Mouse (Mus musculus) R1 (cell line): ENCODE measurements at regions not wholly inside any gene's neighbourhood (a gene's known extent, or its start where the extent isn't known, plus 50 kb on each side); places are given as distances from the start of the nearest gene placed in this dataset.
"Not testable (repeated sequence)": the region's sequence is repeated elsewhere in the genome, so short reads cannot be mapped to it uniquely, and the experiment has no call there.

Experiments
- DNase-seq: peaks from one replicate; pipeline ENCODE4 v3.0.0-alpha.2; 2018; ENCODE audit warnings: low read depth, low spot score

DNA sequence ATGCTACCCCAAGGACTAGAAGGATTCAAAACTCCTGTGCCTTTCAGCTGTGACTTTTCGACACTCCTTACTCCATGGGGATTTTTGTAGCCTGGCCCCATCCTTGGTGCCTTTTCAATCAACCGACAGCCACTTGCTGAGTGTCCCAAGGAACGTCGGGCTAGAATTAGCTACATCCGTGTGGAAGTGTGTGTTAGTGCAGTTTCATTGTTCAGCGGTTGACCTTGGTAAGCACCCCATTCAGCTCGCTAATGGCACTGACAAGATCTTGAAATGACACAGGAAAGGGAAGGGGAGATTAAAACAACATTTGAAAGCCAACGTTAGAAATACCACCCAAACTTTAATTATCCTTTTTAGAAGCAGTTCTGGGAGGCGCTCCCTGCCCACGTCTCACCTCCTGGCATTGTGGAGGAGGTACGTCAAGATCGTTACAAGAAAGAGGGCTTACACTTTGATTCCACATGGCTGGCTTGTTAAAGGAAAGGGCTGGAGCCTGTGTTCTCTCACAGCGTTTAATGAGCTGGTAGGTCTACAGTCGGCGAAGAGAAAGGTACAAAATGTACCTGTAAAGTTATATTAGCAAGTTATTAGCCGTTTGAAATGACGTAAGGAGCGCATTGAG is 536.4 kb downstream of the Fam19a2 start:
- DNase-seq = peak; percentile 22

DNA sequence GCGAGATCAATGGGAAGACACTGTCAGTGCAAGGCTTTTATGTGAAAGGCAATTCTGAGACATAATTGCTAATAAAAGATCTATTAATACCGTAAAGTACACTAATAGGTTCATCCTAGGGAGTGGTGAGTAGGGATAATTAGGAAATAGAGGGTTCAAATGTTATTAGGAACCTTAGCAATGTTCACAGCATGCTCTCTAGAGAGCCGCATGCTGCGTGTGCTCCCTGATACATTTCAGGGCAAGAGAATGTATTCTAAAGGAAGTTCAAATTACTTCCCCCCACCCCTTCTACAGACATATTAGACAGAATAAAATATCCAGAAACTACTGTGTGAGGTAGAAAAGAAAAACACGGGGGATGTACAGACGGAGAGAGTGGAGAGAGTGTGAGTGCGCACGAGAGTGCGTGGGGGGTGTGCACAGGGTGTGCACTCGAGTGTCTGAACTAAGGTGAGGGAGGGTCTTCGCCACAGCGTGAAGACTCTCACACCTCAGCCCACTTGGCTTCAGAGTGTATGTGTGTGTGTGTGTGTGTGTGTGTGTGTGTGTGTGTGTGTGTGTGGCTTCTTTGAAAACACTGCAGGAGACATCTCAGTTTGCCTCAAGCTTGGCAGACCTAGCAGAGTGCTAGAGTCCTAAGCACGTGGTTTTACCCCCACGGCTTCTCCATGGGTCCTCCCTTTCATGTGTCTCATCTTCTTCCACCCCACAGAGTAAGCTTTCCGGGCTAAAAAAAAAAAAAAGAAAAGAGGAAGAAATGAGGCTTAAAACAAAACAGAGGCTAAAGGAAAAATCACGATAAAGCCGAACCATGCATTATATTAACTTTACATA is 537.1 kb downstream of the Fam19a2 start:
- no peak for DNase-seq

DNA sequence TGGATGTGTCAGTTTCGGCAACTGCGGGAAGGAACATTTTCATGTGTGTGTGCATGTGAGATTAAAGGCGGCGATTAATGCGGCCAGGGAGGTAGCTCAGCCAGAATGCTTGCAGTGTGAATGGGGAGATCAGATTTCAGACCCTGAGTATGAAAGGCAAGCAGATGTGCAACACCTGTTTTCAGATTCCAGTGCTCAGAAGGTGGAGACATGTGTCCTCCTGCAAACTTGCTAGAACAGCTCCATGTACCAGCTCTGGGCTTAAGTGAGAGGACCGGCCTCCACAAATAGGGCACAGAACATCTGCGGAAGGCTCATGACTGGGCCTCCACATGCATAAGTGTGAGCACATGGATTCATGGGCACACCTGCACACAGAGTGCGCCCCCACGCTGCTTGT is 547.1 kb downstream of the Fam19a2 start:
- DNase-seq = no peak

DNA sequence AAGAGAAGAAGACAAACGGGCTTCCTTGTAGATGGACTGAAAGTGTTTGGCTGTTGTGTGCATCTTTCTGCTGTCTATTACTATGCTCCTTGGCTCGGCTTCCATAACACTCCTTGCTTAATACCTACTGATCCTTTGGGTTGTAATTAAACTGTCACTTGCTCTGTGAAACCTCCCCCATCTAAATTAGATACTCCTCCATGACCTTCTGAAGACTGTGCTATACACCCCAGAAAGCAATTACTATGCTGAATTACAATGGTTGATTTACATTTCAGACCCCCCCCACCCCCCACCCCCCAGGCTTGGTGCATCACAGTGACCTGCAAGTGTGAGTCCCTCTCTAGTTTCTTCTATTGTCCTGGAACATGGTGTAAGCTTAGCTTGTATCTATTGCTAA is 549.3 kb downstream of the Fam19a2 start:
- no peak for DNase-seq

DNA sequence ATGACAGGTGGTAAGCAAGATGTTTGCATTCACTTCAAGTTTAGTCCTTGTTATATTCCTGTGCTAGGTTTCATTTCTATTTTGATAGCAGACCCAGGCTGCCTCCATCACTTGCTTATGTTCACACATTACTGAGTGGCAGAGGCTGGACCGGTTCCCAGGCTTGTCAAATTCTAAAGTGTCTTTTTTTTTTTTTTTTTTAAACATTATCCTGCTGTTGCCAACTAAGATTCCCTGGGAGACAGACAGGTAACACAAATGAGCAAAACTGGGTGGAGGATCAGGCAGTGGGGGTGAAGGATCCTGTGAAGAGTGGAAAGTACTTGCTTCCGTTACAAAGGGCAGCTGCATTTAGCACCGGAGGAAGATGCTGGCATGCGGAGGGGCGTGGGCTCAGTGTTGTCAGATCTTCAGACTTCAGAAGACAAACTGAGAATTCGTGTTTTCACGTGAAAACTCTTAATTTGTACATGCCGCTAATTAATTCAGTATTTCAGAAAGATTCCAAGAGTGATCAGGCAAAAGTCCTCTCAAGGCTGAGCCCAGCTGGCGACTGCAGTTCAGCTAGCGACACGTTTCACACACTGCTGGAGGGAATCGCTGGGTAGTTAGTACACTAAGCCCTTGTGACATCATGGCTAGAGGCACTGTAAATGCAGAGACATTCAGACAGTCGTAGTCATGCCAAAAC is 576.4 kb downstream of the Fam19a2 start:
- DNase-seq = no peak

DNA sequence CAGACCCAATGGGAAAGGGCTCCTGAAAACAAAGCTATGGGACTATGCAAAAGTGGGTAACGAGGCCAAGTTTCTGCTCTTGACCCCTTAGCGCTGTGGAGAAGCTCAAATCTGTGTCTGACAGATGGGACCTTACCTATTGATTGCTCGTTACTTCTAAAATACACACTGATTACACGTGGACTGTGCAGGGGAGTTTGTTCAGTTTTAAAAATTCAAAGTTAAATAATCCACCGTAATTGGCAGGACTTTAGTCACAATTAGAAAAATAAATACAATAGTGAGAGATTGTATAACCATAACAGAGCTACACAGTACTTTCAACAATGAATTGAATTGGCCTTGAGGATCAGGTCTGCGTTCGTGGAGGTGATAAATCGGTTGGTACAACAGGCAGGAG is 578.3 kb downstream of the Fam19a2 start:
- DNase-seq = no peak

DNA sequence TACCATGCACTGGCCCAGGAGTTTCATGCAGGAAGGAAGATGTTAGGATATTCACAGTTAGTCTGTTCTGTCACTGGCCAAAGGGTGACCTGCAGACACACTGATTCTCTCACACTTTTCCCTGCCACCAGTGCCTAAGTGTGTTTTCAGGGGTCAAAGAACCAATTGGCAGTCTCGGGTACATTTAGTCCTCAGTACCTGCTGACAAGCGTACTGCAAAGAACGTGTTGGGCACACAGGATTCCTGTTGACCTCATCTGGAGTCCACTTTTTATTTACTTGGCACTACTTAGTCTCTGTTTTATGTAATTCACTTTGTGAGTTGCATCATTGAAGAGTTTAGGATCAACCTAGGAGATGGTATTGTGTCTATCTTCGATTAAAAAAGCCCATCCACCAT is 579.8 kb downstream of the Fam19a2 start:
- no peak for DNase-seq

DNA sequence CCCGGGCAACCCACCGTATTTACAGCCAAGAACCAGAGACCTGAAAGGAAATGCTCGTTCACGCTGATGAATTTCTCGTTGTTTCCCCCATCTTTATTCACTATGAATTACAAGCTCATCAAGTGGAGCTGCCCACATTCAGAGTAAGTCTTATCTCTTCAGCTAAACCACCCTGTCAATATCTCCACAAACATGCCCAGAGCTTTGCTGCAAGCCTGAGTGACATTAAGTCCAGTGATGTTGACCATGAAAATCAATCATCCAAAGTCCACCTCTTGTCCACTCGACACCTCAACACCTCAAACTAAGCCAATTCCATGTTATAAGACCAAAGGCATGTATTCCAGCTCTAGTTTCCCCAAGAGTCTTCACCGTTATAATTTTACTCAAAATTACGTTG is 582.8 kb downstream of the Fam19a2 start:
- no peak for DNase-seq

DNA sequence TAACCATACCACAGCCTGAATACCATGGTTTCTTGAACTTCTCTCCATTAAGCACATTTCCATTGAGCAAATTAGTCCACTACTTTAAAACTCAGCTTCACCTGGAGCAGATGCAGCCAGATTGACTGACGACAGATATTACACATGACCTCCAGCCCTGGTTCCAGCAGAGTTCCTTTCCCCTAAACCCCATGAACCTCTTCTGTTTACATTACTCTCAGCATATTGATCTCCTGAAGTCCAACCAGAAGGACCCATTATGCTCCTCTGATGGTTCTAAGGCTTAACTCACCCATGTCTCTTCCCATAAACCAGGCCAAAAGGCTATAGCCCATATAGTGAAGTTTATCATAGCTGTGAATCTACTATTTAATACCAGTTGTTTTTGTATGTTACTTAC is 584.8 kb downstream of the Fam19a2 start:
- no peak for DNase-seq

DNA sequence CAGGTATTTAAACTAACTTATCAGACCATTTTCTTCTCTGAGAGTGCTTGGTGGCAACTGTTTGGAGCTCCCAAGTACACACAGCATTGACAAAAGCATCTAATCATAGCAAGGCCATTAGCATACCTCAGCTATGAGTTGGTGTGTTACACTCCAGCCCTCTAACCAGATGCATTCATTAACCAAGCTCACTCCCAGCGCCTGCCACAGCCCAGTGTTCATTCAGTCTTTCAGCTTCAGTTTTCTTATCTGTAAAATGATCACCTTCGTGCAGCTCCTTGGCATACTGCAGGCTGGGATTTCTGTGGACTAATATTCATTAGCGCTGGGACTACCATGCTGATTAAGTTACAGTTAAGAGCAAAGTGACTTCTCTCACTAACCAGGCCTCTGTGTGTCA is 611.7 kb downstream of the Fam19a2 start:
- no peak for DNase-seq

DNA sequence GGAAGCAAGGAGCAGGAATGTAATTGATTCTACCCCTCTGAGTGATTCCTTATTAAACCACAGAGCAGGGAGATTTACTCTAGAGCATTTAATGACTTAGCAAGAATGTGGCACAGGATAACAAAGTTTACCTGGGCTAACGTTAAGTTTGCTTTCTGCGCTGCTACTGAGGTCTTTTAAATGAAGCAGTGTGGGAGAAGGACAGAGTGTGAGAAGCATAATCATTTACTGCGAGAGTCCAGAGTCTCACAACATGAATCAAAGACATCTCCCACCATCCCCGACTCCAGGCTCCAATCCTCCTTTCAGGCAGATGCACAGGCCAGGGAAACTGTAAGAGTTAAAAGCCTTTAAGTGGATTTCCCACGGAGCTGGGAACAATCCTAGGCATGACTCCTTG is 612.1 kb downstream of the Fam19a2 start:
- no peak for DNase-seq

DNA sequence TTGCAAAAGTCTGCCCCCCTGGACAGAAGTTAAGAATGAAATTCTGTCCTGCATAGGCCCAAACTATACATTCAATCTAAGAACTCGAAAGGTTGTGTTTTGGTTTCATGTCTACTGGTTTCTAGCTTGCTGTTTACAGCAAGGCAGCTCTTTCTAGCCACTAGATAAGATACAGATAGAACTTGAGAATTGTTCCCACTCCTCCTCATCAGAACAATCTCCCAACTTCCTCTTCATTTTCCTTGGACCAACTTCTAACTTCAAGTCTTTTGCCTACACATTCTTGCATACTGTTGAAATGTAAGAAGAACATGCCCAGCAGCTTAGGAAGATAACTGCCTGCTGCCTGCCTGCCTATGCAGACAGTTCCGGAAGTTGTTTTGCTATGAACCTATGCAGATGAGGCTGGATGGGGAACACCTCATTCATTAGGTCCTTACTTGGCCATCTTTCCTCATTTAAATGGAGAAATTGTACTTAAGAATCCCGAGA is 624.9 kb downstream of the Fam19a2 start:
- DNase-seq = no peak

DNA sequence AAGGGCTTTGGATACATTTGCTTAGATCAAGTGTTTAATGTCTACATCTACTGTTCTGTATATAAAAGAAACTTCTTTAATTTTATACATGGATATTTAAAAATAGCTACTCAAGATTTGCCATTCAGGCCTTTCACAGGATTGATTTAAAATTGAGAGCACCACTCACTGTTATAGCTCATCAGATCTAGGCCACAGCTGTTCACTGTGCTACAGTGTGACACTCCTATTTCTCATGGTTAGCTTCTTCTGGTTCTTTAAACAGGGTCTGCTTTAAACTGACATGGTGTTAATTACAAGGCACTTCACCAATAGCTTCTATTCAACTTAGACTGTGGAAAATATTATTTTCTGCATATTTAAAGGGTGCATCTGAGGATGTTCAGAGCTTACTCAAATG is 655.3 kb downstream of the Fam19a2 start:
- DNase-seq = no peak

DNA sequence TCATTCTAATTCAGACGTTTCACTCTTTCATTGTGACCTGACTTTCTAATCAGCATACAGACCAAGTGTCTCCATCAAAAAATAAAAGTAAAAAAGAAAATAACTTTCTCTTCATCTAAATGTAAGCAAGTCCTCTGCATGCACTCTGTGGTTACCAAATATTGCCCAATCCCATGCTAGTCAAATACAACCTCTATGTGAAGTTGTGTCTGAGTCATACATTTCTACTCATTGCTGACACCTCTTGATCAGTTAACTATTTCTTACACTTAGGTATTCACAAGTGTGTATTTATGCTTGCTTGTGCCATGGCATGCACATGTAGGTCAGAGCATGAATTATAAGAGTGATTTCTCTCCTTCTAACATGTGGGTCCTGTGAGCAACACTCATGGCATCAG is 666.2 kb downstream of the Fam19a2 start:
- DNase-seq = no peak

DNA sequence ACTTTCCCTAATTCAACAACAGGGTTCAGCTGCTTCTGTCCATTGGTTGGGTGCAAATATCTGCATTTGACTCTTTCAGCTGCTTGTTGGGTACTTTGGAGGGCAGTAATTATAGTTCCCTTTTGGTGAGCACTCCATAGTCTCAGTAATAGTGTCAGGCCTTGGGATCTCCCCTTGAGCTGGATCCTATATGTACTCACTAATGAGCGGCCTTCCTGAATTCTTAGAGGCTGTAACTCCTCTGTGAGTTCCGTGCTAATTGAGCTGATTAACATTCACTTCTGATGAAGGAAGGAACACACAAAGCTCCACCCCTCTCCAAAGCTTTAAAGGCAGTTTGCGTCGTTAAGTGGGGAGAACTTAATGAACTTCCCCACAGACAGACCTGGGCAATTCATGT is 674.9 kb downstream of the Fam19a2 start:
- not testable (repeated sequence) for DNase-seq
